Mouse (Mus musculus): ENCODE results near the gene Stxbp1. TPM values are rescaled to one million over a fixed set of nuclear protein-coding genes. Genes with fewer than 3 reads are reported as not detected.
A peak's percentile ranks its signal among the peaks of the same experiment; 100 is the strongest.

Stxbp1 gene
- polyA plus RNA-seq, 1 experiment from 2014 or later, result 5.8 TPM

DNA sequence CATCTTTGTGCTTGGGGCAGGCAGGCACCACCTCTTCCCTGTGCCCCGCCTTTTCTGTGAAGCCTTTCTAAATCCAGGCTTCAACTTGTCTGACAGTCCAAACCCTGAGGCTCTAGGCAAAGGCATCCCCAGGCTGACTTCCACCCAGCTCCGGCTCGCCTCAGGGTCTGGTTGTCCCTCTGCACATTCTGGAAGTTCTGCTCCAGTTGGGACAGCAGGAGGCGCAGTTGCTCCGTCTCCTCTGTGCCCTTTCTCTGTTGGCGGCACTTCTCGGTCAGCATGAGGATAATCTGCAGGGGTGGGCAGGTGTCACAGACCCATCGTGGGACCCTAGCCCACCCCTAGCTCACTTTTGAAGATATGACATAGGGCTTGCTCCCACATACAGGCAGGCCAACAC, 67.9 kb downstream of the Stxbp1 start:
- Histone ChIP-seq H3K4me3 (no peak overlapping the region), H3K9ac (no peak overlapping the region), H3K4me2 (no peak overlapping the region), H3K4me1 (peaks cover 24% of the 10 kb centered on the region), H3K27ac (no peak overlapping the region), H3K36me3 (no peaks in the 10 kb centered on the region; the same call in 1 of the 2 replicates), H3K27me3 (replicated peaks) (no peaks in the 10 kb centered on the region), H3K9me3 (replicated peaks) (no peaks in the 10 kb centered on the region)
- ATAC-seq, result no peak
- 21% methylated on average over 8 of the region's 8 CpGs for WGBS (ENCODE audit: insufficient replicate concordance)

DNA sequence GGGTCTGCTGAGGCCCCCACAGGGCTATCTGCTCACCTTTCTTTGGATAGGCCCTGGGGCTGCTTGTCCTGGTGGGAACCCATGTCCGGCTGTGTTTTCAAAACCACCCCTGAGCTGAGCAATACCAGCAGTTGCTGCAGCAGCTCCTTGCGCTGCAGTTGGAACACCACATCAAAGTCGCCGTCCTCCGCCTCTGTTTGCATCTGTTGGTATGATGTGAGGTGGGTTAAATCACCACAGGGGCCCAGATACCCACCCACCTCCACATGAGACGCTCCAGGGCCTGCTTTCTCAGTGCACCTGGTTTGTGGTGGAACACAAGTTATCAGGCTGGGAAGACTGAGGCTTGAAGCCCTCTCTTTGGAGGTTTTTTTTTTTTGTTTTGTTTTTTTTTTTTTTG, 69.0 kb downstream of the Stxbp1 start:
- Histone ChIP-seq H3K27me3 (replicated peaks) (no peaks in the 10 kb centered on the region; the same call in 1 of the 2 replicates), H3K4me2 (no peak overlapping the region), H3K9ac (no peak overlapping the region), H3K9me3 (replicated peaks) (no peaks in the 10 kb centered on the region), H3K4me3 (no peak overlapping the region), H3K4me1 (peaks cover 24% of the 10 kb centered on the region), H3K36me3 (no peaks in the 10 kb centered on the region; the same call in 1 of the 2 replicates), H3K27ac (no peak overlapping the region)
- 78% methylated on average over 6 of the region's 6 CpGs for WGBS (ENCODE audit: insufficient replicate concordance)
- ATAC-seq, result no peak

DNA sequence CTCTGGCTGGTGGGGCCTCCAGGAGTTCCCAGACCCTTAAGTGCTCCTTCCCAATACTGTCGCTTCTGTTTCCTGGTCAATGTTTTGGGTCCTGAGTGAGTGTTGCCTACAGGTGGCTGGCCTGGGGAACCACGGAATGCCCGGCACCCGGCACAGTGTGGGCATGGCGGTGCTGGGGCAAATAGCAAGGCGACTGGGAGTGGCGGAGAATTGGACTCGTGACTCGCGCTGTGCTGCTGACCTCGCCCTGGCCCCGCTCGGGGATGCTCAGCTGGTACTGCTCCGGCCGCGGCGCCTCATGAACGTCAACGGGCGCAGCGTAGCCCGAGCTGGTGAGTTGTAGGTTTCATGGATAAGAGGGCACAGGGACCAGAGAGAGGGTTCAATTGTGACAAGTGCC, 70.9 kb downstream of the Stxbp1 start:
- 33% methylated on average over 22 of the region's 22 CpGs for WGBS (ENCODE audit: insufficient replicate concordance)
- H3K9ac ChIP-seq, result peak overlapping the region; percentile 67
- H3K27ac ChIP-seq, result no peak overlapping the region
- no peak for ATAC-seq
- no peaks in the 10 kb centered on the region; the same call in 1 of the 2 replicates for H3K27me3 ChIP-seq (replicated peaks)
- H3K4me1 ChIP-seq, result peaks cover 33% of the 10 kb centered on the region
- H3K4me2 ChIP-seq, result peak overlapping the region; percentile 93
- H3K36me3 ChIP-seq, result no peaks in the 10 kb centered on the region; the same call in 1 of the 2 replicates
- H3K9me3 ChIP-seq (replicated peaks), result no peaks in the 10 kb centered on the region
- peak overlapping the region; percentile 71 for H3K4me3 ChIP-seq

DNA sequence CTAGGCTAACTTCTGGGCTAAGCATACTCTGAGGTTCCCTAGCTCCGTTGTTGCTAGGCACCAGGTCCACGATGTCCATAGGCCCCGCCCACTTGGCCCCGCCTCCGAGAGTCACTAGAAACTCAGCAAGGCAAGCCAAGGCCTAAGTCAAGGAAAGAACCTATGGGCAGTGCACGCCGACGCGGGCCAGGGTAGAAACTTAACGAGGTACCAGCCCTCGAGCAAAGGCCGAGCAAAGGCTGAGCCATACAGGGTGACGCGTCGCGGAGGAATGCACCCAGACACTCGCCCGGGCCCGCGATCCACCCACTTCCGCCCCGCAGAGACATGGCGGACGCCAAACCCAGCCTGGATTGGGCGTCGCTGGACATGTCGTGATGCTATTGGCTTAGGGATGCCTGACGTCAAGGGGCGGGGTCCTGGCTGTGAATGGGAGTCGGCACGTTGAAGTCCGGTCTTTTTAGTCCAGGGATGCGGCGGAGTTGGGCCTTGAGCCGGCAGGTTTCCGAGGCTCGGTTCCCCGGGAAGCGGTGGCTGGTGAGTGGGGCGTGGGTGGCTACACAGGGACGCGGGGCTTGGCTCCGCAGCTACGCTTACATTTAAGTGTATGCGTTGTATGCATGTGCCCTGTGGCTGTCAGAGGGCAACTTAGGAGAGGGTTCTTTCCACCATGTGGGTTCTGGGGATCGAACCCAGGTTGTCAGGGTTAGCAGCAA, 71.5 kb downstream of the Stxbp1 start, which contains the start of the genes Ttc16 and Ptrh1:
Ttc16 (minus strand) TSS at position 275 of the 716 bp plus-strand sequence.
Ptrh1 (plus strand) TSS at position 428 of the 716 bp plus-strand sequence.
- Histone ChIP-seq H3K9ac (peak within 1 kb of the TSS; percentile 67), H3K4me3 (peak within 1 kb of the TSS; percentile 71), H3K4me2 (peak within 1 kb of the TSS; percentile 93), H3K9me3 (replicated peaks) (no peaks in the 10 kb centered on the region), H3K4me1 (peaks cover 38% of the 10 kb centered on the region), H3K27me3 (replicated peaks) (no peaks in the 10 kb centered on the region; the same call in 1 of the 2 replicates), H3K27ac (0 out of 2 replicates have a peak within 1 kb of the TSS, but pooled peaks have one; percentile 45), H3K36me3 (no peaks in the 10 kb centered on the region; the same call in 1 of the 2 replicates)
- under 1% methylated on average over 46 of the region's 46 CpGs for WGBS (ENCODE audit: insufficient replicate concordance)
- peak; percentile 95 for ATAC-seq

DNA sequence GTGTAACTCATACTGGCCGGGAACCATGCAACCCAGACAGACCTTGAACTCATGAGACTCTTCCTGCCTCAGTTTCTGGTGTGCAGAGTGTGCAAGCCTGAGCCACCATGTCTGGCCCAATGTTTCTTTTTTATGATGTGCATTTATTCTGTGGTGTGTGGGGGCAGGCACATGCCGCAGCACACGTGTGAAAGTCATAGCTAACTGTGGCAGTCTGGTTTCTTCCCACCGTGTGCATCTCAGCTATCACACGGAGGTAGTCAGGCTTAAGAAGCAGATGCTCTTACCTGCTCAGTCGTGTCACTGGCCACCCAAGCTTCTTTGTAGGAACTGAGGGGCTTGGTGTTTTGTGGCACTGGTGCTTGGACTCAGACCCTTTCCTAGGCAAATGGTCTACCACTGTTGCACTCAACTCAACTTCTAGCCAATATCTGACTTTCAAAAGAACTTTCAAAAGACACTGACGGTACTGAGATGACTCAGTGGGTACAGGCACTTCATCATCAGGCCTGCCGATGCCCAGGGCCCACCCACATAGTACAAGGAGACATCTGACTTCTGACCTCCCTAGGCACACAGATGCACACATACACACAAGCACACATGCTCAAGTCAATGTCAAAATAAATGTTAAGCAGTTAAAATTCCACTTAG, 74.3 kb downstream of the Stxbp1 start:
- WGBS (ENCODE audit: insufficient replicate concordance), result 77% methylated on average over 8 of the region's 8 CpGs
- no peaks in the 10 kb centered on the region; the same call in 1 of the 2 replicates for H3K36me3 ChIP-seq
- peaks cover 62% of the 10 kb centered on the region for H3K4me1 ChIP-seq
- no peak for ATAC-seq
- no peak overlapping the region for H3K4me2 ChIP-seq
- H3K9me3 ChIP-seq (replicated peaks), result no peaks in the 10 kb centered on the region
- H3K27ac ChIP-seq, result no peak overlapping the region
- no peaks in the 10 kb centered on the region; the same call in 1 of the 2 replicates for H3K27me3 ChIP-seq (replicated peaks)
- no peak overlapping the region for H3K4me3 ChIP-seq
- no peak overlapping the region for H3K9ac ChIP-seq

DNA sequence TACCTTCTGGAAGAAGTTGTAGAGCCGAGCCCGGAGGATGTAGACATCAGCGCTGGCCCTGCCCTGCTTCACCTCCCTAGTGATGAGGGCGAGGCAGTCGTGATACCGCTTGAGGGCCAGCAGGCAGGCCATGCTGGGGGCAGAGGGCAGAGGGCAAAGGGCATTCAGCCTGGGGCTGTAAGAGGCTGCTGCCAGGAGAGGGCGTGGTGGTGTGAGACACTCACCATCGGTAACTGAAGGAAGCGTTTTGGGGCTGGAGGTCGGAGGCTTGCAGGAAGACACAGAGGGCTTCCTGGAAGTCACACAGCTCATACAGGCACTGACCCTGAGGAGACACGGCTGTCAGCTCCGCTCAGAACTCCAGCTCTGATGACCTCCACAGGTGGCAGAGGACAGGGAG, 75.2 kb downstream of the Stxbp1 start:
- WGBS (ENCODE audit: insufficient replicate concordance), result 20% methylated on average over 12 of the region's 12 CpGs
- no peak overlapping the region for H3K4me3 ChIP-seq
- no peak overlapping the region for H3K27ac ChIP-seq
- peak overlapping the region; percentile 22 for H3K4me2 ChIP-seq
- H3K27me3 ChIP-seq (replicated peaks), result no peaks in the 10 kb centered on the region; the same call in 1 of the 2 replicates
- H3K36me3 ChIP-seq, result no peaks in the 10 kb centered on the region
- ATAC-seq, result no peak
- peaks cover 71% of the 10 kb centered on the region for H3K4me1 ChIP-seq
- H3K9me3 ChIP-seq (replicated peaks), result no peaks in the 10 kb centered on the region
- H3K9ac ChIP-seq, result no peak overlapping the region

DNA sequence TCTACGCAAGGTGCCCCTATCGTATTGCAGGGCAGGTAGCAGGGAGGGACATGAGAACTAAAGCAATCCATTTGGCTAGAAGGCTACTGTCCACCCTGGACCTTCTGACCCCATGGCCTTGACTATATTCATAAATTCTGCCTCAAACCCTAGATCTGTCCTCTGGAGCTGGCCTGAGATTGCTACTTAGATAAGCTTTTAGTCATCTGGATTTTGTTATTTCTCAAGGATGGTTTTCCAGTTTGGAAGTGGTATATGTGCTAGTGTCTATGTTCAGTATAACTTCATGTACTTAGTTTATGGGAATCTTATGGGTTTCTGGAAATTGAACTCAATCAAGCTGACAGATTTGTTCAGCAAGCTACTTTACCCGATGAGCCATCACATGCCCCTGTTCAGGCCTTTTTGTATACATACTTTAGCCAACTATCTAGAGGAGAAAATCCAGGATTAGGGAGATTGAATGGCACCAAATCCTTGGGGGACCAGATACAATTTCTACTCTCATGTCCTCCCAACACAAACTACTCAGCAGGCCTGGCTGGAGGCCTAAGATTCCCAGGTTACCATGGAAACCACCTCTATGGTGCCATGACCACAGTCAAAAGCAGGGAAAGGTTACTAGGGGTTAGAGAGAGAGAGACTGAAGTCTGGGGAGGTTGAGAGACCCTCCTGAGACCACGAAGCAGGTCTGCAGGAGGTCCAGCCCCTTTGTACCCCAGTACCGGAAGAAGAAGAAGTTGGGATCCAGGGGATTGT, 77.5 kb downstream of the Stxbp1 start:
- Histone ChIP-seq H3K27ac (peak overlapping the region; percentile 73; the same call in 1 of the 2 replicates), H3K9me3 (replicated peaks) (no peaks in the 10 kb centered on the region), H3K4me3 (no peak overlapping the region), H3K9ac (no peak overlapping the region), H3K4me2 (peak overlapping the region; percentile 40; the same call in 1 of the 2 replicates), H3K36me3 (0 out of 2 replicates have a peak, but pooled peaks cover 2% of the 10 kb centered on the region), H3K27me3 (replicated peaks) (no peaks in the 10 kb centered on the region; the same call in 1 of the 2 replicates), H3K4me1 (peaks cover 56% of the 10 kb centered on the region)
- ATAC-seq, result no peak
- WGBS (ENCODE audit: insufficient replicate concordance), result 79% methylated on average over 5 of the region's 5 CpGs

DNA sequence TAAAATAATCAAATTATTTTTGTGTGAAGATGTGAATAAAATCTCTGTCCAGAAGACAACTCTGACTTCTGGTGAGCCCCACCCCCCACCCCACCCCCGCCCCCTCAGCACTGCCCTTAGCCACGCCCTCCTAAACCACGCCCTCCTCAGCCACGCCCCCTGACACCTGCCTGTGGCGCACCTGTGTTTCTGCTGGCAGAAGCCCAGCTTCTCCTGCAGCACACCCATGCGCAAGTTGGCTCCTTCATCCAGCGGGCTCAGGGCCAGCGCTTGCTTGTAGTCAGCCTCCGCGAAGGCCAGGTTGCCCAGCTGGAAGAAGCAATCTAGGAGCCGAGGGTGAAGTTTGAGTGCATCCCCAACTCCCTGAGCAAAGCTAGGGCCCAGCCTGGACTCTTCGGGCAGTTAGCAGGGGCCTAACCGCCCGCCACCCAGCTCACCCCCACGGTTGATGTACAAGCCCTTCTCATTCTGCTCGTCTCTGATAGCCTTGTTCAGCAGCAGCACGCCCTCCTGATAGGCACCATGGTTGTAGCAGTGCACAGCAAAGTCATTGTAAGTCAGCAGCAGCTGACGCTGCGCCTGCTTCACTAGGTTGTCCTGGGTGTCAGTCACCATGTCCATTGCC, 78.3 kb downstream of the Stxbp1 start:
- H3K36me3 ChIP-seq, result 0 out of 2 replicates have a peak, but pooled peaks cover 2% of the 10 kb centered on the region
- H3K9me3 ChIP-seq (replicated peaks), result no peaks in the 10 kb centered on the region
- peaks cover 56% of the 10 kb centered on the region for H3K4me1 ChIP-seq
- H3K4me3 ChIP-seq, result no peak overlapping the region
- 30% methylated on average over 19 of the region's 19 CpGs for WGBS (ENCODE audit: insufficient replicate concordance)
- ATAC-seq, result peak; percentile 83
- H3K4me2 ChIP-seq, result peak overlapping the region; percentile 40
- H3K9ac ChIP-seq, result no peak overlapping the region
- H3K27me3 ChIP-seq (replicated peaks), result no peaks in the 10 kb centered on the region; the same call in 1 of the 2 replicates
- H3K27ac ChIP-seq, result peak overlapping the region; percentile 73

DNA sequence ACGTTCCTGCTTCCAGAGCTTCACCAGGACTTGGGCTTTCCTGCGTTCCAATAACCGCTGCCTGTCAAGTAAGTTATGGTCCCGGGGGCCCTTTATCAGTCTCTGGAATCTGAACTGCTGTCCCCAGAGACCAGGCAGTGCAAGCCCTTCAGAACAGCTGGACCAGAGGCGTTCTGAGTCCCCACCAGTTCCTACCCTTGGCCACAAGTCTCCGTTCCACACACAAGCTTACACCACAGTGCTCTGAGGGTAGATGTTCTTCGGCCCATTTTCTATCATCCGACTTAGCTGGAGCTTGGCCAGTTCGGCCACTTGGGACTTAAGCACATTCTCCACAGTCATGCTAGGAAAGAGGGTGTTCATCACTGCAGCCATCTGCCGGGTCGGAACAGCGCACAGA, 79.8 kb downstream of the Stxbp1 start:
- no peak overlapping the region for H3K4me2 ChIP-seq
- H3K9me3 ChIP-seq (replicated peaks), result no peaks in the 10 kb centered on the region
- 66% methylated on average over 12 of the region's 12 CpGs for WGBS (ENCODE audit: insufficient replicate concordance)

DNA sequence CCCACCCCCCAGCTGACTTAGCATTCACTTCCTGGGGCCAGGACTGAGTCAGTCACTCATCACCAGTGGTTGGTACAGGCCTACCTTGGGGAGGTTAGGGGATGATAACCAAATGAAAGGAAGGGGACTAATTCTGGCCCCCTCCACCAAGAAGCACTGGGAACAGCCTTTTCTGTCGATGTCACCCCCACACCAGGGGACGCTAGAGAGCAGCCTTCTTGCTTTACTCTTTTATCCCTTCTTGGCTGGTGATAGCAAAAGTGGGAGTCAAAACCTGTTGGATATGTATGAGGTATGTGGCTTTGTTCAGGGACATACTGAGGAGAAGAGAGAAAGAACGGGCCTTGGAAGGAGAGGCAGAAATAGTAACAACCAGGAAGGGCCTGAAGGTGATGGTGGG, 83.7 kb downstream of the Stxbp1 start:
- Histone ChIP-seq H3K9me3 (replicated peaks) (no peaks in the 10 kb centered on the region), H3K36me3 (peaks cover 42% of the 10 kb centered on the region), H3K9ac (no peak overlapping the region), H3K27ac (no peak overlapping the region), H3K4me1 (peaks cover 23% of the 10 kb centered on the region), H3K4me3 (no peak overlapping the region), H3K27me3 (replicated peaks) (no peaks in the 10 kb centered on the region), H3K4me2 (no peak overlapping the region)
- ATAC-seq, result no peak
- 59% methylated on average over 3 of the region's 3 CpGs for WGBS (ENCODE audit: insufficient replicate concordance)

More for the DNA sequence above, 79.8 kb downstream of the Stxbp1 start:
- H3K36me3 ChIP-seq, result peaks cover 13% of the 10 kb centered on the region; the same call in 1 of the 2 replicates
- H3K27me3 ChIP-seq (replicated peaks), result no peaks in the 10 kb centered on the region
- no peak overlapping the region for H3K4me3 ChIP-seq
- H3K4me1 ChIP-seq, result peaks cover 53% of the 10 kb centered on the region
- no peak for ATAC-seq
- H3K9ac ChIP-seq, result no peak overlapping the region
- H3K27ac ChIP-seq, result no peak overlapping the region

DNA sequence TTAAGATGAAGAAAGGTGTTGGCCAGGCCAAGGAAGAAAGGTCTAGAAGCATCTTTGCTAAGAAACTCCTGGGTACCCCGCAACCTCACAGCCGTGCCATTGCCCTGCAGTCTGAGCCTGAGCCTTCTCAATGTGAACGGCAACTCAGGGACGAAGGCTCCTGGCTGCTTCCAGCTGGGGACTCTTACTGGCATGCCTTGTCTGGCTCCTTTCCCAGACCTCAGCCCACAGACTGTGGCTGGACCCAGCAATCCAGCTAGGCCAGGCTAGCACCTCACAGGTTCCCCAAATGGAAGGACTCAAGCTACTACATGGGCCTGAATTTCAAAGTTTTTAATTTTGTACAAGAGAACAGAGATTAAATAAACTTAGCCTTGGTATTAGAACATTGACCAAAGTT, 85.2 kb downstream of the Stxbp1 start:
- H3K4me1 ChIP-seq, result peaks cover 20% of the 10 kb centered on the region
- no peak overlapping the region for H3K4me3 ChIP-seq
- H3K9me3 ChIP-seq (replicated peaks), result no peaks in the 10 kb centered on the region

More for the DNA sequence above, 85.2 kb downstream of the Stxbp1 start:
- Histone ChIP-seq H3K4me2 (no peak overlapping the region), H3K9ac (no peak overlapping the region), H3K27ac (no peak overlapping the region), H3K27me3 (replicated peaks) (no peaks in the 10 kb centered on the region), H3K36me3 (peaks cover 42% of the 10 kb centered on the region)
- 92% methylated on average over 4 of the region's 4 CpGs for WGBS (ENCODE audit: insufficient replicate concordance)
- no peak for ATAC-seq

Data from liver, embryonic 12.5 days (tissue).